Mouse (Mus musculus): ENCODE data around the gene Olfr414. TPM values are rescaled to one million over a fixed set of nuclear protein-coding genes. Genes with fewer than 3 reads are reported as not detected.

Gene Olfr414
- polyA plus RNA-seq, 1 experiment from 2014 or later, result not detected

GRCm38 (mm10) chr1:174466240-174466639 is 42.4 kb downstream of the Olfr414 start:
- Histone ChIP-seq H3K9me3 (ENCODE audit: low read length) (no peaks in the 10 kb centered on the region), H3K36me3 (ENCODE audit: insufficient read depth, low read length) (no peaks in the 10 kb centered on the region), H3K27me3 (ENCODE audit: insufficient read depth, low read length) (no peaks in the 10 kb centered on the region), H3K4me1 (ENCODE audit: insufficient read depth, low read length) (no peaks in the 10 kb centered on the region), H3K27ac (ENCODE audit: low read length) (no peak overlapping the region), H3K4me2 (replicated peaks; ENCODE audit: low read depth, low read length) (no peak overlapping the region), H3K9ac (replicated peaks; ENCODE audit: low read length) (no peak overlapping the region), H3K4me3 (ENCODE audit: low read length) (no peak overlapping the region)
- no peak for ATAC-seq (ENCODE audit: low FRiP score, low TSS enrichment)
- 45% methylated on average over 2 of the region's 2 CpGs for WGBS

GRCm38 (mm10) chr1:174469736-174470135 is 45.9 kb downstream of the Olfr414 start:
- Histone ChIP-seq H3K4me1 (ENCODE audit: insufficient read depth, low read length) (no peaks in the 10 kb centered on the region), H3K9ac (replicated peaks; ENCODE audit: low read length) (no peak overlapping the region), H3K4me3 (ENCODE audit: low read length) (no peak overlapping the region), H3K27ac (ENCODE audit: low read length) (no peak overlapping the region), H3K9me3 (ENCODE audit: low read length) (no peaks in the 10 kb centered on the region), H3K36me3 (ENCODE audit: insufficient read depth, low read length) (no peaks in the 10 kb centered on the region), H3K4me2 (replicated peaks; ENCODE audit: low read depth, low read length) (no peak overlapping the region), H3K27me3 (ENCODE audit: insufficient read depth, low read length) (no peaks in the 10 kb centered on the region)
- ATAC-seq (ENCODE audit: low FRiP score, low TSS enrichment), result peak; percentile 69; the same call in 1 of the 2 replicates
- WGBS, result 9% methylated on average over 6 of the region's 6 CpGs

- no peak overlapping the region for H3K27ac ChIP-seq (ENCODE audit: low read length)
- ATAC-seq (ENCODE audit: low FRiP score, low TSS enrichment), result no peak
- no peak overlapping the region for H3K9ac ChIP-seq (replicated peaks; ENCODE audit: low read length)
- 90% methylated on average over 6 of the region's 6 CpGs for WGBS
- no peaks in the 10 kb centered on the region for H3K4me1 ChIP-seq (ENCODE audit: insufficient read depth, low read length)
- H3K36me3 ChIP-seq (ENCODE audit: insufficient read depth, low read length), result no peaks in the 10 kb centered on the region
- no peaks in the 10 kb centered on the region for H3K27me3 ChIP-seq (ENCODE audit: insufficient read depth, low read length)
- no peak overlapping the region for H3K4me3 ChIP-seq (ENCODE audit: low read length)
- H3K9me3 ChIP-seq (ENCODE audit: low read length), result no peaks in the 10 kb centered on the region
- no peak overlapping the region for H3K4me2 ChIP-seq (replicated peaks; ENCODE audit: low read depth, low read length)
Measured at GRCm38 (mm10) chr1:174482567-174482966, 58.7 kb downstream of the Olfr414 start.

Other genes with a start within 250 kb of the Olfr414 start
- gene Olfr419, start 172.0 kb upstream of the Olfr414 start, polyA plus RNA-seq (2015; fragmentation: Nextera tagmentation; extraction: Ambion mirVana), result not detected in 2 replicates
- not detected in 2 replicates for gene Mptx1, start 93.5 kb upstream of the Olfr414 start, polyA plus RNA-seq (2015; fragmentation: Nextera tagmentation; extraction: Ambion mirVana)
- gene Olfr417, start 58.9 kb upstream of the Olfr414 start, polyA plus RNA-seq (2015; fragmentation: Nextera tagmentation; extraction: Ambion mirVana), result not detected in 2 replicates
- not detected in 2 replicates for gene Olfr248, start 33.0 kb upstream of the Olfr414 start, polyA plus RNA-seq (2015; fragmentation: Nextera tagmentation; extraction: Ambion mirVana)
- not detected in 2 replicates for gene Olfr220, start 18.0 kb downstream of the Olfr414 start, polyA plus RNA-seq (2015; fragmentation: Nextera tagmentation; extraction: Ambion mirVana)
- gene Fmn2, start 77.8 kb downstream of the Olfr414 start, polyA plus RNA-seq (2015; fragmentation: Nextera tagmentation; extraction: Ambion mirVana), result 0.47 and 0.59 TPM in 2 replicates